Mouse (Mus musculus) left cerebral cortex, postnatal 36 days (tissue): ENCODE results near the gene Syn1. TPM values are rescaled to one million over a fixed set of nuclear protein-coding genes. Genes with fewer than 3 reads are reported as not detected.

ENCODE experiments used
- DNase-seq, 2 experiments: peaks; one replicate each; pipeline ENCODE4 v3.0.0; 2021 to 2022; ENCODE audit warnings: low spot score in 2 of 2, mixed read lengths in 1 of 2
- intact Hi-C: fragments of 180-260 bp; cut with DNase I; formaldehyde crosslinking; loops from one replicate; pipeline ENCODE4 v1.15.1; 2025
- total RNA-seq, 2 experiments: library from RNA; stranded (reverse); gene quantifications; 2 replicates each; pipeline ENCODE4 v1.2.3; 2021

Syn1 gene
- 100 to 1,000 TPM; 554 to 584 TPM for total RNA-seq

DNA sequence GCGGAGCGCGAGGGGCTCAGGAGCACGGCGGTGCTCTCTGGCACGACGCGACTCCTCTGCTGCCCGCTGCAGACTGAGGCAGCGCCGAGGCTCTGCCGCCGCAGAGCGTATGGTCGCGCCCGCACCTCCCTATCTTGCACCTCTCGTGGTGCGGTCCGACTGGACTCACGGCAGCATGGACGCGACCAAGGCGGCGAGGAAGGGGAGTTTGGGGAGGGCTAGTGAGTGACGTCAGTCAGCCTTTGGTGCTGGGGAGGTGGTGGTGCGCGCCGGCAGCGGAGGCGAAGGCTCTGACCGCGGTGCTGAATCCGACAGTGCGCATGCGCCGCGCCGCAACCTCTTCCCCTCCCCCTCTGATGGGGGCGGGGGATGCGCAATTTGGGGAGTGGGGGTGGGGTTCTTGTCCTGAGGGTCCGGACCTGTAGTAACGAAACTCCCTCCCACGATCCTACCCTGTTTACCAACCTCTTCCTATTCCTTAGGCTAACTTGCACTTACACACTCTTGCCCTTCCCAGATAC is at the start of gene Syn1:
Gene Syn1, minus strand, starts transcription at position 161 of the 521 bp plus-strand sequence.
- intact Hi-C loops = loop anchor here (10.0 kb wide), 1 partner anchor 96 kb away; no protein-coding TSS in a partner anchor
- DNase-seq = peak; percentile 81 to 82

DNA sequence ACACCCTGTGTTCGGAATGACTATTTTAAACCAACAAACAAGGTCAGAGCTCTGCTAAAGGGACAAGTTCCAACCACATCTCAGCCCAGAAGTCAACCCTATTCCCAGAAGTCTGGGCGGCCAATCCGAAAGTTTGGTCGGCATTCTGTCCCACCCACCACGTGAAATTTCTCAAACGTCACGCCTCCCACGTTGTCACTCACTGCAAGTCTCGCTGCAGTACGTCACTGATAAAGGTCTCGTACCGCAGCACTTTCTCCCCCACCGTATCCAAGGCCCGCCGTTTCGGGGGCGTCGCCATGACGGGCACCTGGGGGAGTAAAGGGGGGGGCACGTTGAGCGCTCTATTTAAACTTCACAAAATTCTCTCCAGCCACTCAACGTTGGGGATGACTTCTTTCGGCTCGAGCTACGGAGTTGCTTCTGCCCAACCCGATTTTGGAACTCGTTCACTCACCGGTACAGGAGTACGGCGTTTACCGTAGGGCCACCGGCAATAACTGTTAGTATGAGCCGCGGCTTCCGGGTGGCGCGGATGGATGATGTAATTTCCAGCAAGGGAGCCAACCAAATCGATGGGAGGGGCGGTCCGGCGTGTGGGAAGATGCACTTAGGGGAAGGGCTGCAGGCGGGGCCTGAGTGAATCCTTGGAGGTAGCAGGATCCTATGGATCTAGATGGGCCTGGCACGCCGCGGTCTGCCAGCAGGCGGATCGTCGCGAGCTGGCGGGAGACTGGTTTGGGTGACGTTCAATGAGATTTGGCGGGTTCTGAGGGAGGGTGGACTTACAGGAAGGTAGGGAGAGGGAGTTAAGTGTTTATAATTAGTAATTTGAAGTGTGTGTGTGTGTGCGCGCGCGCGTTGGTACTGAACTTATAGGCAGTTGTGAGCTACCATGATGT is 40.9 kb upstream of the Syn1 start, which contains the start of gene Uxt:
Gene Uxt, minus strand, starts transcription at position 541 of the 902 bp plus-strand sequence.
- DNase-seq = peak; percentile 87
- intact Hi-C loops = no loop called here

DNA sequence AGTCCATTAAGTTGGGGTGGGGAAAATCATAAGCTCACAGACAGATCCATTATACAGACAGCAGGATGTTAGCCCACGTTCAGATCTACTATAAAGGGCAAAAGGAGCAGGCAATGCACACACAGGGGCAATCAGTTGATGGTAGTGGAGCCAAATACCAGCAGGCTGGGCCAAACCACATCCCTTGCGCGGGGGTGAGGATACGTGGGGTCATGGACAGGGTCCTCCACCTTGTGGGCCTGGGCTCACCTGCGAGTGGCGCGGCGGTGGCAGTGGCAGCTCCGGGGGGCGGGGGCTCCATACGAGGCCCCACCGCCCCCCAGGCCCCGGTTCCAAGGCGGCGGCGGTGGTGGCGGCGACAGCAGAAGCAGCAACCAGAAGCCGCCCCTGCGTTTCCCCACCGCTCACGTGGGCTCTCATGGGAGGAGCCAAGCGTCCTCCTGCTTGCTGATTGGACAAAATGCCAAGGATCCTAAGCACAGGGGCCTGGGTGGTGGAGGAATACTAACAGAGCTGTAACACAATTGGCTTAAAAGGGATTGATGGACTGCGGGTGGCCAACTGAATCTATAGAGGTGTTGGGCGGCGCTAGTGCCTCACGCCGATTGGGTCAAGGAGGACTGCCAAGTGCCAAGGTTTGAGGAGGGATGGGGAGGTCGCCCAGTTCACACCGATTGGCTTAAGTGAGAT is 29.5 kb upstream of the Syn1 start, which contains the start of gene Elk1:
Gene Elk1, minus strand, starts transcription at position 418 of the 690 bp plus-strand sequence.
- peak; percentile 75 to 77 for DNase-seq
- intact Hi-C loops = no loop called here

DNA sequence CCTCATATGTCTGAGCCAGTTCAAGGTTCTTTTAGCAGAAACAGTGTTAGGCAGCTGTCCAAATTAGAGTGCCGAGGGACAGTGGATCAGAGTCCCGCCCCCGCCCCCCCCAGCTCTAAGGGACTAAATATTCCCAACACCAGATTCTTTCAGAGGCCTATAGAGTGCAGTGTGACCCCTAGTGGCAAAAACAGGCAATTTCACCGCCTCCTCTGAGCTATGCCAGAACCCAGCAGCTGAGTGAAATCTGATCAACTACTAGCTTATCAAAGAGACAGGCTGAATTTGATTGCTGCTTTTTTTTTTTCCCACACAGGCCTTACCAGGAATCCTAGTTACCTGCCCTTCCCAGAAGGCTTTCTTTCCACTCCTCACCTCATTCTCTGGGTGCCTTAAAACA is 25.3 kb upstream of the Syn1 start:
- DNase-seq = peak; percentile 29 to 45
- intact Hi-C loops = loop anchor here (5.0 to 10.0 kb wide), 2 partner anchors 129 to 281 kb away; no protein-coding TSS in a partner anchor

DNA sequence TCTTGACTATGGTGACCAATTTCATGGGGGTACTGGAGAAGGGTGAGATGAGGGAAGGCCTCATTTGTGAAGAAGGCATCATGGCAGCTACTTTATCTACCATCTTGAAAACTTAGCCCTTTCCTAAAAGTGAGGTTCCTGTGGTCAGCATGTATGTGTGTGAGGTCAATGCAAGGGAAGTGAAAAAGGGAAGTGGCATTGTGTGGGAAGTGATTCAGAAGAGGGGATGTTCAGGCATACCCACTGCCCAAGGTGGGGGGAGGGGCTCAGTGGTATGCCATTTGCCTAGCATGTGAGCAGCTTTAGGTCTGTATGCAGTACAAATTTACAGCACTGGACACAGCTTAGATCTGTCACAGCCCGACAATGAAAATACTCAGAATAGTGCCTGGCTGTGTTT is 11.2 kb upstream of the Syn1 start:
- DNase-seq = no peak
- intact Hi-C loops = no loop called here

DNA sequence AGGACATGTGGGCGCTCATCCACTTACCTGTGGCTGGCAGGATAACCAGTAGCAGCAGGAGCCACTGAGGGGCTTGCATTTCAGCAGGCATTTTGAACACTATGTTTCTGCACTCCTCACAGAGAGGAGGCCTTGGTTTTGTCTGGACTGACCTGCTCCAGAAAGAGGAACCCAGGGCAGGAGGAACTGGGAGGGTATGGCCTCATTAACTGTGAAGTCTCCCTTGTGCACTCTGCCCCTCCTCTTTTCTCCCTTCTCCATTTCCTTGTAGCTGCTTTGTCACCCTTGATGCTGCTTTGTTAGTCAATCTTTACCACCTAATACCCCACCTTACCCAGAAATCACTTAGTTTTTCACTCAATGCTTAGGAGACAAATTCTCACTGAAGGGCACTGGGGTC is 10.6 kb upstream of the Syn1 start, which contains the start of gene Cfp:
Gene Cfp, minus strand, starts transcription at position 192 of the 400 bp plus-strand sequence.
- DNase-seq = no peak
- intact Hi-C loops = no loop called here

DNA sequence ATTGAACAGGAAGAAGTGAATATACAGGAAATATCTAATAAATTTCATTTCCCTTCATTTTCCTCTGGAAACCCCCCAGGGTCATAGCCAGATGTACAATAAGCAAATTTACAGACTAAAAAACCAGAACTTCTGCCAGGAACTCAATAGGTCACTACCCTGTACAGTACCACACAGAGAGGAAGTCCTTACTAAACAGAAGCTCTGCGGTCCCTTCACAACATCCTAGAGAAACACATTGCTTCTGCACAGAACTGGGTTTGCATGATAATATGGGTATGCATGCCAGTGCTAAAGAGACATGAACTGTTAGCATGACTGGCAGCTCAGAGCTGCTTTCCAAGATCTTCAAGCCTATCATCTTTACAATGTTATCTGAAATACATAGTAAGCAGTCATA is 9.1 kb upstream of the Syn1 start:
- intact Hi-C loops = loop anchor here (10.0 kb wide), 1 partner anchor 105 kb away; no protein-coding TSS in a partner anchor

DNA sequence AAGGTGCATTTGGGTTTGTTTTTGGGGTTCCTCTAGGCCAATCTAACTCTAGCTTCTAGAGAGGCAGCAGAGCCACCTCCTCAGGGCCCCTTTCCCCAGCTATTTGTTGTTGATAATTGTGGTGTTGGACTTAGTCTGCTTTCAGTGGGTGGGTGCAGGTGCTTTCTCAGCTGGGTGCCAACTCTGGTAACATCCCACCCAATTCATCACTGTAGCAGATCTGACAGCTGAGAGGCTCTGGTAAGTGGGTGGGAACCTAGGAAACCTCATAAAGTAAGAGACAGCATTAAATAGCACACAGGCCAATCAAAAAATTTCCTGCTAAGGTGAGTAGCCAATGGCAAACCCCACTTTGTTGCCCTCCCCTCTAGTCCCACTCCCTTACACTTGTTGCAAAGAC is 4.2 kb upstream of the Syn1 start:
- no peak for DNase-seq
- intact Hi-C loops = loop anchor here (10.0 kb wide), 1 partner anchor 100 kb away; no protein-coding TSS in a partner anchor

More for the DNA sequence above, 9.1 kb upstream of the Syn1 start:
- DNase-seq = no peak

DNA sequence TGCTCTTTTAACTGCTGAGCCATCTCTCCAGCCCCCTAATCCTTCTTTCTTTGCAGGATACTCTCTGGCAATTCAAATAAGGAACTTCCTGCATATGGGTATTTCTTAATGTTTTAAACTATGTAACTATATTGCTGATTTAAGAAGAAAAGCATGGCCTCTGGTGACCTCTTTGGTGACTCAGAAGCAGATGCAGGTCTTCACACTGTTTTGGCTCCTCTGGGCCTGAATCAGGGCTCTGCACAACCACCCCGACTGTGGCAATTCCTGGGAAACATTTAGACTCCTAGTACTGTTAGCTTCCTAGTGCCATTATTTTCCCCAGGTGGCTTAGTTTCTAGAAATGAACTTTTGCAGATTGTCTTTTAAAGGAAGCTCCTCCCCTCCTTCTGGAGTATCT is 2.7 kb upstream of the Syn1 start:
- DNase-seq = no peak
- intact Hi-C loops = loop anchor here (10.0 kb wide), 1 partner anchor 99 kb away; no protein-coding TSS in a partner anchor

DNA sequence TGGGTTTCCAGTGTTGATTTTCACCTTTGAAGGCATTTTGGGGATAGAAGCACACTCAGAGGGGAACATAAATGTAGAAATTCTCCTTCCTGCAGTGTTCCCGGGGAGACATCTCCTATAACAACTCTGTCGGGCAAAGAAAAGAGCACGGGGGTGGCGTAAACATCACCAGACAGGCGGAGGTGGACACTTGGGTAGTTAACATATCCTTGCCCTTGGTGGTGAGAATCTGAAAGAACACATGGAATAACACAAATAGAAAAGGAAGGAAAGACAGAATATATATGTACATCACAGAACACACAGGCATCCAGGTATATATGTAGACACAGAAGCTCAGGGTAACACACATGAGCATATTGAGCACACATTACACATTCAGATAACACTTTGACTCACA is 562 bp upstream of the Syn1 start:
- peak in 1 of 2 experiments; percentile 24 for DNase-seq
- intact Hi-C loops = loop anchor here (10.0 kb wide), 1 partner anchor 97 kb away; no protein-coding TSS in a partner anchor

DNA sequence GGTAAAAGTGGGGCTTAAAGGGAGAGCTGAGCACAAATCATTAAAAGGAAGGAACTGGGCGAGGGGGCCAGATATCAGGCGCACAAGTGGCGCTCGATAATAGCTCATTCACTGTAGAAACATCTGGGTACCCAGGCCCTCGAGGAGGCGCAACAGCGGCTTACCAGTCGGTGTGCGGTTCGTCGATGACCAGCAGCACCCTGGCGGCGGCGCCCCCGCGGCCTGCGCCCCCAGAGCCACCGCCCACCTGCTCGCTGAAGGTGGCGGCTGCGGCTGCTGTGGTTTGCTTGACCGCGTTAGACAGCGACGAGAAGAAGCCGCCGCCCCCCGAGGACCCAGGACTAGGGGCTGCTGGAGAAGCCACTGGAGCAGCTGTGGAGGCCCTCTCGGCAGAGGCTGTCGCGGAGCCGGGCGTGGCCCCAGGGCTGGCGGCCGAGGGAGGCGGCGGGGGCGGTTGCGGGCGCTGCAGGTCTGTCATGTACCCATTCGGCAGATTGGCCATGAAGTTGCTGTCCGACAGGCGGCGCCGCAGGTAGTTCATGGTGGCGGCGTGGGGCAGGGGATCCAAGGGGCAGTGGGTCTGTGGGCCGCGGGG is 458 bp downstream of the Syn1 start:
- intact Hi-C loops = loop anchor here (10.0 kb wide), 1 partner anchor 96 kb away; no protein-coding TSS in a partner anchor

DNA sequence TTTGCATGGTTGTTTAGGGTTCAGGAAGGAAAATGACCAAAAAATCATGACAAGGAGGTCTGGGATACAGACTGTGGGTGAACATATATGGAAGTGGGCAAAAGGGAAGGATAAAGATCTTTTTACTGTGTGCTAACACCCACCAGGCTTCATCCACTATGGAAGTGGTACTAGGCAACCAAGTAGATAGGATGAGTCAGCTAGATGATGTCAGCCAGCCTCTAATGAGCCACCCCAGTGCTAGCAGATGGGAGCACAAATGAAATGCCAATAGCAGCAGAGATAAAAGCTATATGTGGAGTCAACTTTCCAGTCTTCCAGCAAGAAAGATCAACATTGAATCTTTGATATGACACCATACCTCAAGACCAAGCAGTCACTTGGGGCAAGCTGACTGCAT is 5.7 kb downstream of the Syn1 start:
- no peak for DNase-seq
- intact Hi-C loops = no loop called here

More for the DNA sequence above, 458 bp downstream of the Syn1 start:
- peak in 1 of 2 experiments; percentile 13 for DNase-seq

DNA sequence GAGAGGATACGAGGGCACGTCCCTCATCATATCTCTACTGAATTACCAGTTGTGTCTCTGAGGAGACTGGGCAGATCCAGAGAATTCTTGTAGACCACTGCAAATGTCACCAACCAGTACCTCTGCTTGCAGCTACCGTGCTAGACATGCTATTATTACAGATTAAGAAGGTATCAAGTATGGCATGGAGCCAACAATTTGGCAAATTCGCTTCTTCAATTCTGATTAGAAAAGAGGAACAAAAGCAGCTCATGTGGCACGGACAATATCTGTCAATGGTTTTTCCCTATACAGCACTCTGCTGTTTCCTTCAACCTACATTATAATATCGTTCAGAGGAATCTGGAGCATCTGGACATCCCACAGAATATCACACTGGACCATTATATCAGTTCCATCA is 7.1 kb downstream of the Syn1 start:
- intact Hi-C loops = no loop called here

DNA sequence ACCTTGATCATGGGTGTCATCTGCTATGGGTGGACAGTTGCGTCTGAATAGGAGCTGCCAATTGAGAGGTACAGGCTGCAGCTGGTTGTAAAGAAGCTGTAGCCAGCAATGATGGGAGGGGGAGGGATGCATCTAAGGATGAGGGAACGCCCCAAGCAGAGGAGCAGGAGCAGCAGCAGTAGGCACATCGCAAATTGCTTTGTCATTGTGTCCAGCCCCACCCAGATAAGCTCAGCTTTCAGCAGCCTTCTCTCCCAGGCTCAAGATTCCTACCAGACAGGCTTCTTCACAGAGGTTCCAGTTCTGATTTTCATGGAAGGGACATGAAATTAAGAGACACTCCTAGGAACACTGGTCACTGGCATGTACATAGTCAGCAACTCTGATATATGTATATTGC is 10.7 kb downstream of the Syn1 start:
- DNase-seq = no peak
- intact Hi-C loops = no loop called here

More for the DNA sequence above, 7.1 kb downstream of the Syn1 start:
- no peak for DNase-seq

DNA sequence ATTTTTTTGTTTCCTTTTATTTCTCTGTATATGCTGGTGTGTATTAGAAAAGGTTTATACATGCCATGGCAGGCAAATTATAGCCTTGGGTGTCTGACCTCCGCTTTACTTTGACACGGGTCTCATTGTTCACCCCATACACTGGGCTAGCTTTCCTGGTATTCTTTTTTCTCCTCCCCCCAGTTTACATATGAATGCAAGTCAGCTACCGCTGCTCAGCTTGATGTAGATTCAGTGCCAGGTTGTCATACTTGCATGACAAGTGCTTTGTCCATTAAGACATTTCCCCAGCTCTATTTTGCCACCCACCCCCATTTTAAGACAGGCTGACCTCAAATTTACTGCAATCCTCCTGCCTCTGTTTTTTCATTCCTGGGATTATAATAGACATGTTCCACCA is 45.6 kb downstream of the Syn1 start:
- intact Hi-C loops = no loop called here
- DNase-seq = no peak

DNA sequence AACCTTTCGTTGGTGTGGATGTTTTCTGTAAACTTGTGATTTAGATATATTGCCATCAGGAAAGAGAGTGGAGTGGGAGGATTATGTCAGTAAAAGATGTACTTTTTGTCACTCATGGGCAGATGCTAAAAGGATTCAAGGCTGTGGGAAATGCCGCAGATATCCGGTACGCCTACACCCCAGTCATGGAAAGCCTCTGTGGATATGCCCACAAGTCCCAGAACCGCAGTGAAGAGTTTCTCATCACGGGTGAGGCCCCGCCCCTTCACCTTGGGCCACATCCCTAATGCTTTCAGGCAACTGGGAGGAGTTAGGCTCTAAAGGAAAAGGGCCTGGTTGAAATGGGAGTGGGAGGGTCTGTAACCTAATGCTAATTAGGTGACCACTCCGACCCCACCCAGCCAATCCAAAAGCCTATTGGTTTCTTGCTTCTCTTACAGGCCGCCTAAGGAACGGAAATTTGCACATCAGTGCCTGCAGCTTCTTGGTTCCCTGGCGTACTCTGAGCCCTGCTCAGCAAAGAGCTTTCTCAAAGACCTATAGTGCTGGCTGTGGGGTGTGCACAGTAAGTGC is 47.8 kb downstream of the Syn1 start:
- no peak for DNase-seq
- intact Hi-C loops = loop anchor here (2.0 kb wide), 1 partner anchor 44 kb away; no protein-coding TSS in a partner anchor

DNA sequence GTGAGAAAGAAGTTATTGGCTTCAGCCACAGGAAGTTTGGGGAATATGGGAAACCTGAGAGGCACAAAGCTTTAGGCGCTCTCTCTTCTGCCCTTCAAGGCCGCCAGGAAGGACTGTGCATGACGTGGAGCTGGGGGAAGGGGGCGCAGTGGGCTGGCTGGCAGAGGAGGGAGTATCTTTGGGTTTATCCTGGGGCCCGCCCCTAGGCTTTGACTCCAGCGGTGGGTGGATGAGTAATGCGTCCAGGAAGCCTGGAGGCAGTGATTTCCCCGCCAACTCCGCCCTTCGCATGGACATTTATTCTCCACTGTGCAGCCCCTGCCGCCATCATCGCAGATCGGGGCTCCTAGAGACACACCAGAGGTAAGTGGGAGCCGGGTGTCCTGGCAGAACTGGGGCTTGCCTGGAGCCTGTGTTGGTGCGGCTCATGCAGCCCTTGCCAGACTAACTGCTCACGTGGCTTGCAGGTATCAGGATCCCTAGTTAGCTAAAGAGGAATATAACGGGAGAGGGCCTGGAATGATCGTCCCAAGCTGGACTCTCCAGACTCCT is 50.8 kb downstream of the Syn1 start, which contains the start of gene Timp1:
Gene Timp1, plus strand, starts transcription at position 205 of the 552 bp plus-strand sequence.
- intact Hi-C loops = no loop called here

DNA sequence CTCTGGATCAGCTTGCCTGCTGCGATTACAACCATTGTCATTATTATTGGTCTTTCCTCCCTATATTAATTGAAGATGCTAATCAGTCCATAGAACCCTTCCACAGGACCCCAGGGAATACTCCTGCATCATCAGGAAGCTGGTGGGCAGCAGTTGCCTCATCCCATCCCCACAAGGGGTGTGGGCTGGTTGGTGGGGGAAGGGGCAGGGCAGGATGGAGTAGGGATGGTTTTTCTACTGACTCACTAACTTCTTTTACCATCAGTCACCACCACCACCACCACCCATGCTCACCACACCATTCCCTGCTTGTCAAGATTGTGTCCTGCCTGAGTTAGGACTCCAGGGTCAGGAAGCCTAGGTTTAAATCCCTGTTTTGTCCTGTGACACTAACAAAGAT is 51.6 kb downstream of the Syn1 start:
- DNase-seq = no peak
- intact Hi-C loops = no loop called here

More for the DNA sequence above, 50.8 kb downstream of the Syn1 start, which contains the start of gene Timp1:
- peak; percentile 37 to 39 for DNase-seq
